Mouse (Mus musculus): ENCODE results near the gene Cdkn1a.

DNA sequence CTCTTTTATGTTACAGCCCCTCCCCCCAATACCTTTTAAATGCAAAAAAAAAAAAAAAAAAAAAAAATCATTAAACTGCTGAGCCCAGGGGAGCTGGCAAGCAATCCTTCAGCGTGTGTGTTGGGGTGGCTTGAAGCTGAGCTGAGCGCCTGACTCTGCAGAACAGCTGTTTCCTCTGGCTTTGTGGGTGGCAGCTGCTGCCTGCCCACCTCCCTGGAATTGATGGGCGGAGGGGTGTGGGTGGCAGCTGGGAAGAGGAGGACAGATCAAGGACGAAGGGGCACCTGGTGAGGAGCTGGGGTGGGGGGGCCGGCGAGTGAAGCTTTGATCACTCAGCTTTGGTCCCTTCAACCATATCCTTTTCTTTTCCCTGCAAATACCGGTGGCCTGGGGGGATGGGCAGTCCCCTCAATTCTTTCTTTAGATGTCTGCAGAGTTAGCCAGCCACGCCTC is 34.1 kb upstream of the Cdkn1a start:
- TF ChIP-seq CTCF (IDR thresholded peaks at IDR 0.05; ENCODE audit: low read depth, low read length) (no peak), POLR2A (IDR thresholded peaks at IDR 0.05; ENCODE audit: insufficient read depth, low read length) (no peak), EP300 (IDR thresholded peaks at IDR 0.05; ENCODE audit: insufficient read depth, low read depth, low read length) (peak; percentile 82; the same call in 1 of the 2 replicates)
